Mouse (Mus musculus): ENCODE measurements around the gene Zfp619. TPM values are rescaled to one million over a fixed set of nuclear protein-coding genes. Genes with fewer than 3 reads are reported as not detected.

Zfp619 gene
- 5.5 to 6.4 TPM (median 5.8 TPM) in 4 replicates for total RNA-seq (2023)

GRCm38 (mm10) chr7:39517616-39518177 lies at the start of gene Zfp619:
Gene Zfp619, plus strand, starts transcription at chr7:39517766.

Other genes starting within 250 kb of the Zfp619 start
- not detected in 4 replicates for gene Gm5114, start 104.6 kb upstream of the Zfp619 start, total RNA-seq (2023)

Measured in B cell, adult 62 days (primary cell).